Comparison of ENCODE assay signal across 8 mouse cellular contexts in genomic region chr1:186703256-186703979, GRCm38 (mm10). TPM values are rescaled to one million over a fixed set of nuclear protein-coding genes. Genes with fewer than 3 reads are reported as not detected.
A peak's percentile ranks its signal among the peaks of the same experiment; 100 is the strongest.
DNase-seq lines count a peak whose midpoint lies in the region; ATAC-seq lines count a peak whose summit lies in the region.

No protein-coding gene starts in this region.

- no peaks in the 10 kb centered on the region for H3K9me3 ChIP-seq in kidney, embryonic 16.5 days (ENCODE audit: low read length)
- H3K9me3 ChIP-seq in forebrain, embryonic 15.5 days: no peaks in the 10 kb centered on the region
- H3K9me3 ChIP-seq in limb, embryonic 11.5 days (ENCODE audit: control insufficient read depth, low read length): no peaks in the 10 kb centered on the region
- no peaks in the 10 kb centered on the region for H3K9me3 ChIP-seq in neural tube, embryonic 11.5 days (ENCODE audit: control insufficient read depth, low read length)

- peak overlapping the region; percentile 74 for H3K27ac ChIP-seq in kidney, embryonic 16.5 days (ENCODE audit: low read length)
- no peak overlapping the region for H3K27ac ChIP-seq in forebrain, embryonic 15.5 days (replicated peaks)
- H3K27ac ChIP-seq in limb, embryonic 11.5 days (replicated peaks; ENCODE audit: low read depth, low read length): peak overlapping the region; percentile 67; the same call in 1 of the 2 replicates
- 0 out of 2 replicates have a peak overlapping the region, but pooled peaks have one; percentile 46 for H3K27ac ChIP-seq in neural tube, embryonic 11.5 days (ENCODE audit: low read depth, low read length)

- no peaks in the 10 kb centered on the region for H3K27me3 ChIP-seq in kidney, embryonic 16.5 days (ENCODE audit: insufficient read depth, low read length)
- H3K27me3 ChIP-seq in forebrain, embryonic 15.5 days: peaks cover 4% of the 10 kb centered on the region; the same call in 1 of the 2 replicates
- H3K27me3 ChIP-seq in limb, embryonic 11.5 days (ENCODE audit: control insufficient read depth, insufficient read depth, low read length): no peaks in the 10 kb centered on the region
- no peaks in the 10 kb centered on the region; the same call in 1 of the 2 replicates for H3K27me3 ChIP-seq in neural tube, embryonic 11.5 days (ENCODE audit: control insufficient read depth, insufficient read depth, low read length)

- H3K4me2 ChIP-seq in kidney, embryonic 16.5 days (replicated peaks; ENCODE audit: low read depth, low read length): peak overlapping the region; percentile 89
- peak overlapping the region; percentile 94 for H3K4me2 ChIP-seq in forebrain, embryonic 15.5 days (replicated peaks)
- H3K4me2 ChIP-seq in limb, embryonic 11.5 days (ENCODE audit: low read depth, severe bottlenecking): peak overlapping the region; percentile 51
- H3K4me2 ChIP-seq in neural tube, embryonic 11.5 days (ENCODE audit: low read depth): peak overlapping the region; percentile 90

- no peaks in the 10 kb centered on the region for H3K36me3 ChIP-seq in kidney, embryonic 16.5 days (ENCODE audit: insufficient read depth, low read length)
- no peaks in the 10 kb centered on the region for H3K36me3 ChIP-seq in forebrain, embryonic 15.5 days
- no peaks in the 10 kb centered on the region for H3K36me3 ChIP-seq in limb, embryonic 11.5 days (ENCODE audit: control insufficient read depth, insufficient read depth, low read length)
- no peaks in the 10 kb centered on the region for H3K36me3 ChIP-seq in neural tube, embryonic 11.5 days (ENCODE audit: control insufficient read depth, insufficient read depth, low read length)

- DNase-seq in kidney, adult 11 months: no peak
- DNase-seq in limb, embryonic 11.5 days (ENCODE audit: low spot score): peak; percentile 53
- peak; percentile 30 for DNase-seq in neural tube, embryonic 11.5 days (ENCODE audit: low spot score)
- DNase-seq in left cerebral cortex, adult 11 months (ENCODE audit: low spot score): no peak
- DNase-seq in urinary bladder, postnatal 36 days (ENCODE audit: low spot score in 2 of 2): no peak
- DNase-seq in frontal cortex, adult 2 months (ENCODE audit: extremely low spot score in 1 of 2, low spot score in 1 of 2): no peak

- H3K9ac ChIP-seq in kidney, embryonic 16.5 days (replicated peaks; ENCODE audit: low read length): peak overlapping the region; percentile 66
- peak overlapping the region; percentile 56 for H3K9ac ChIP-seq in forebrain, embryonic 15.5 days (replicated peaks)
- H3K9ac ChIP-seq in limb, embryonic 11.5 days (ENCODE audit: low read length): peak overlapping the region; percentile 88
- H3K9ac ChIP-seq in neural tube, embryonic 11.5 days (ENCODE audit: low read length): peak overlapping the region; percentile 81

- WGBS in kidney, embryonic 16.5 days: under 1% methylated on average over 15 of the region's 15 CpGs
- WGBS in forebrain, embryonic 15.5 days: under 1% methylated on average over 15 of the region's 15 CpGs
- WGBS in limb, embryonic 11.5 days: under 1% methylated on average over 15 of the region's 15 CpGs
- WGBS in neural tube, embryonic 11.5 days: under 1% methylated on average over 15 of the region's 15 CpGs

- peaks cover 32% of the 10 kb centered on the region for H3K4me1 ChIP-seq in kidney, embryonic 16.5 days (ENCODE audit: insufficient read depth, low read length)
- peaks cover 34% of the 10 kb centered on the region for H3K4me1 ChIP-seq in forebrain, embryonic 15.5 days
- peaks cover 5% of the 10 kb centered on the region; the same call in 1 of the 2 replicates for H3K4me1 ChIP-seq in limb, embryonic 11.5 days (ENCODE audit: control insufficient read depth, insufficient read depth, low read length)
- no peaks in the 10 kb centered on the region for H3K4me1 ChIP-seq in neural tube, embryonic 11.5 days (ENCODE audit: control insufficient read depth, insufficient read depth, low read length)

- no peak for ATAC-seq in kidney, embryonic 16.5 days (ENCODE audit: low FRiP score, low TSS enrichment)
- no peak for ATAC-seq in forebrain, embryonic 15.5 days (replicated peaks)
- ATAC-seq in limb, embryonic 11.5 days (ENCODE audit: insufficient number of reproducible peaks, low FRiP score, low TSS enrichment, low read depth): no peak
- no peak for ATAC-seq in neural tube, embryonic 11.5 days (ENCODE audit: insufficient read depth, low FRiP score, low TSS enrichment)

- peak overlapping the region; percentile 68 for H3K4me3 ChIP-seq in kidney, embryonic 16.5 days (ENCODE audit: low read length)
- H3K4me3 ChIP-seq in forebrain, embryonic 15.5 days: peak overlapping the region; percentile 60
- H3K4me3 ChIP-seq in limb, embryonic 11.5 days (ENCODE audit: low read depth, low read length): peak overlapping the region; percentile 58
- peak overlapping the region; percentile 61 for H3K4me3 ChIP-seq in neural tube, embryonic 11.5 days (ENCODE audit: low read depth, low read length)

RNA-seq across cellular contexts. Expression of gene Tgfb2, which starts 2.4 kb away (rescaled TPM):
- polyA plus RNA-seq in kidney, embryonic 16.5 days (2015; fragmentation: Nextera tagmentation; extraction: Ambion mirVana): 17.5 and 20.6 TPM in 2 replicates
- 17.7 and 19.6 TPM in 2 replicates for polyA plus RNA-seq in forebrain, embryonic 15.5 days (2015; fragmentation: Nextera tagmentation; extraction: Ambion mirVana)
- polyA plus RNA-seq in limb, embryonic 11.5 days (2014; fragmentation: Nextera tagmentation; extraction: Ambion mirVana): 45.0 and 52.1 TPM in 2 replicates
- polyA plus RNA-seq in neural tube, embryonic 11.5 days (2014; fragmentation: Nextera tagmentation; extraction: Ambion mirVana): 33.6 and 36.4 TPM in 2 replicates
- 4.1 and 5.2 TPM in 2 replicates for polyA plus RNA-seq in frontal cortex, adult 2 months (2012; rRNA removed)

RNA-seq across cellular contexts. Expression of gene Rrp15, which starts 45.7 kb away (rescaled TPM):
- 69.3 and 73.1 TPM in 2 replicates for polyA plus RNA-seq in kidney, embryonic 16.5 days (2015; fragmentation: Nextera tagmentation; extraction: Ambion mirVana)
- polyA plus RNA-seq in forebrain, embryonic 15.5 days (2015; fragmentation: Nextera tagmentation; extraction: Ambion mirVana): 36.1 and 36.5 TPM in 2 replicates
- polyA plus RNA-seq in limb, embryonic 11.5 days (2014; fragmentation: Nextera tagmentation; extraction: Ambion mirVana): 89.0 and 94.1 TPM in 2 replicates
- 59.0 and 66.4 TPM in 2 replicates for polyA plus RNA-seq in neural tube, embryonic 11.5 days (2014; fragmentation: Nextera tagmentation; extraction: Ambion mirVana)
- 14.8 and 16.1 TPM in 2 replicates for polyA plus RNA-seq in frontal cortex, adult 2 months (2012; rRNA removed)

Comparison
In these comparisons a context has a peak if more than half of its experiments do, and no peak if none do; other contexts are left out.
1. DNase-seq: peak in limb, embryonic 11.5 days (single experiment) and neural tube, embryonic 11.5 days (single experiment); none in kidney, adult 11 months (single experiment), left cerebral cortex, adult 11 months (single experiment), urinary bladder, postnatal 36 days (0 of 2) and frontal cortex, adult 2 months (0 of 2).
2. Peak in every context shown above with its lines, with median percentiles within 50 percentile points of each other: H3K4me2 ChIP-seq, H3K4me3 ChIP-seq and H3K9ac ChIP-seq.